13 mouse cellular contexts compared by ENCODE assay signal in the genomic region with DNA sequence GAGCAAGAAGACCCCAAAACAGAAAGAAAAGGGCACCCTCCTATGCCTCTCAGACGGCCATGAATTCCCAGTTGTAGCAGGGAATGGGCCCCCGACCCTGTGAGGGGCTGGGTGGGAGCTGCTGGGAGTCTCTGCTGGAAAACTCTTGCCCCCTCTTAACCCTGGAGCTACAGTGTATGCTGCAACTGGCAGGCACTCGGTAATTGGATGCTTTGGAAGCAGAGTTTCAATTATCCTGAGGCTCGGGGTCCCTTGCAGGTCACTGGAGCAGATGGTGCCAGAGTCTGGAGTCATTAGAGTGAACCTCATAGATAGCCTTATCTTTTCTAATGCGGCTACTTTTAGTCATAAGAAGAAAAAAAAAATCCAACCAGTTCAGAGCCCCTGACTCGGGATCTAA. TPM values are rescaled to one million over a fixed set of nuclear protein-coding genes. Genes with fewer than 3 reads are reported as not detected.
DNase-seq lines count a peak whose midpoint lies in the region; ATAC-seq and TF ChIP-seq lines count a peak whose summit lies in the region.
"Had no signal": no experiment of that assay in that cellular context is flagged by ENCODE, and none has a peak within 500 bp of the region (broad histone marks: within the 10 kb centered on the region; RNA-seq: fewer than 3 reads in every experiment).

No protein-coding gene starts in this region.

- ATAC-seq in heart, embryonic 13.5 days (ENCODE audit: extremely low read depth, insufficient number of reproducible peaks, low FRiP score, low TSS enrichment), result no peak
- peak; percentile 57; the same call in 1 of the 2 replicates for ATAC-seq in forebrain, embryonic 14.5 days

- no peaks in the 10 kb centered on the region for H3K9me3 ChIP-seq in heart, embryonic 13.5 days
- H3K9me3 ChIP-seq in forebrain, embryonic 14.5 days (replicated peaks; ENCODE audit: control insufficient read depth, low read length), result no peaks in the 10 kb centered on the region

- 0 out of 2 replicates have a peak overlapping the region, but pooled peaks have one; percentile 25 for H3K9ac ChIP-seq in heart, embryonic 13.5 days
- H3K9ac ChIP-seq in forebrain, embryonic 14.5 days (ENCODE audit: low read length), result no peak overlapping the region

- H3K27me3 ChIP-seq in heart, embryonic 13.5 days (replicated peaks), result no peaks in the 10 kb centered on the region
- no peaks in the 10 kb centered on the region for H3K27me3 ChIP-seq in forebrain, embryonic 14.5 days (replicated peaks; ENCODE audit: control insufficient read depth, insufficient read depth, low read length)

- intact Hi-C loops in heart, postnatal 14 days (cut with DNase I), result no loop called here
- intact Hi-C loops in left cerebral cortex, postnatal 4 days (cut with DNase I), result no loop called here

- no peak for DNase-seq in heart, postnatal 14 days
- DNase-seq in brain, embryonic 14.5 days (ENCODE audit: low read depth), result peak; percentile 81
- DNase-seq in forebrain, embryonic 14.5 days (ENCODE audit: low spot score), result peak; percentile 44
- DNase-seq in mesoderm, embryonic 11.5 days (ENCODE audit: low read depth, low spot score), result peak; percentile 59
- no peak for DNase-seq in right cerebral cortex, adult 2 months (ENCODE audit: low spot score in 2 of 2)
- no peak for DNase-seq in left cerebral cortex, postnatal 4 days
- DNase-seq in natural killer cell, adult 2 months (ENCODE audit: low spot score in 2 of 2), result no peak
- DNase-seq: gastrocnemius, postnatal 25 days; kidney, adult 9 months; lung, adult 2 months; thymus, postnatal 14 days had no signal

- peaks cover 63% of the 10 kb centered on the region for H3K4me1 ChIP-seq in heart, embryonic 13.5 days
- no peaks in the 10 kb centered on the region for H3K4me1 ChIP-seq in forebrain, embryonic 14.5 days (ENCODE audit: control insufficient read depth, insufficient read depth, low read length)

- H3K4me3 ChIP-seq in heart, embryonic 13.5 days, result no peak overlapping the region
- H3K4me3 ChIP-seq in forebrain, embryonic 14.5 days (ENCODE audit: low read depth, low read length), result no peak overlapping the region
- H3K4me3 ChIP-seq: myocyte had no signal

- 12% methylated on average over 6 of the region's 6 CpGs for WGBS in heart, embryonic 13.5 days
- 27% methylated on average over 6 of the region's 6 CpGs for WGBS in forebrain, embryonic 14.5 days

- peaks cover 53% of the 10 kb centered on the region for H3K36me3 ChIP-seq in heart, embryonic 13.5 days
- peaks cover 11% of the 10 kb centered on the region for H3K36me3 ChIP-seq in forebrain, embryonic 14.5 days (ENCODE audit: control insufficient read depth, insufficient read depth, low read length)

- no peak for TF ChIP-seq CTCF in brain, embryonic 14.5 days (IDR thresholded peaks at IDR 0.05; ENCODE audit: borderline replicate concordance, extremely low read depth, insufficient read depth, insufficient read length)

- H3K27ac ChIP-seq in heart, embryonic 13.5 days (replicated peaks), result peak overlapping the region; percentile 55
- H3K27ac ChIP-seq in forebrain, embryonic 14.5 days (ENCODE audit: low read depth, low read length), result no peak overlapping the region

- H3K4me2 ChIP-seq in heart, embryonic 13.5 days, result peak overlapping the region; percentile 39
- H3K4me2 ChIP-seq in forebrain, embryonic 14.5 days (ENCODE audit: low read length), result no peak overlapping the region

- TF ChIP-seq POLR2A in brain, embryonic 14.5 days (IDR thresholded peaks at IDR 0.05; ENCODE audit: borderline replicate concordance, extremely low read depth, insufficient read depth, insufficient read length, poor library complexity, severe bottlenecking), result no peak

RNA-seq across cellular contexts. Expression of gene Ccnjl, which starts 11.3 kb away (rescaled TPM):
- polyA plus RNA-seq in heart, embryonic 13.5 days (2015; fragmentation: Nextera tagmentation; extraction: Ambion mirVana), result 15.7 and 20.7 TPM in 2 replicates
- total RNA-seq in heart, postnatal 14 days (2021), result 1 to 10 TPM; 7.4 to 8.5 TPM
- 6.2 and 8.2 TPM in 2 replicates for polyA plus RNA-seq in brain, embryonic 14.5 days (2012; rRNA removed)
- 7.7 and 8.7 TPM in 2 replicates for polyA plus RNA-seq in forebrain, embryonic 14.5 days (2014; fragmentation: Nextera tagmentation; extraction: Ambion mirVana)
- 1 to 10 TPM; 4.8 to 5.3 TPM for total RNA-seq in left cerebral cortex, postnatal 4 days (2021)

RNA-seq across cellular contexts. Expression of gene 4933415A04Rik, which starts 47.0 kb away (rescaled TPM):
- 4.7 and 5.0 TPM in 2 replicates for polyA plus RNA-seq in heart, embryonic 13.5 days (2015; fragmentation: Nextera tagmentation; extraction: Ambion mirVana)
- total RNA-seq in heart, postnatal 14 days (2021), result 1 to 10 TPM; 1.2 to 1.6 TPM
- 0.67 and 1.2 TPM in 2 replicates for polyA plus RNA-seq in brain, embryonic 14.5 days (2012; rRNA removed)
- polyA plus RNA-seq in forebrain, embryonic 14.5 days (2014; fragmentation: Nextera tagmentation; extraction: Ambion mirVana), result 1.2 and 2.0 TPM in 2 replicates
- total RNA-seq in left cerebral cortex, postnatal 4 days (2021), result 1 to 10 TPM; 1.7 to 2.2 TPM
- total RNA-seq: gastrocnemius, postnatal 25 days had no signal
- polyA plus RNA-seq: myocyte had no signal

Comparison
In these comparisons a context has a peak if more than half of its experiments do, and no peak if none do; other contexts are left out.
1. DNase-seq: peak in brain, embryonic 14.5 days (single experiment), forebrain, embryonic 14.5 days (single experiment) and mesoderm, embryonic 11.5 days (single experiment); none in heart, postnatal 14 days (0 of 2), right cerebral cortex, adult 2 months (0 of 2), left cerebral cortex, postnatal 4 days (single experiment) and natural killer cell, adult 2 months (0 of 2).